Mouse (Mus musculus): Measurements from ENCODE around the gene Rce1.
"Not testable (repeated sequence)": the region's sequence is repeated elsewhere in the genome, so short reads cannot be mapped to it uniquely, and the experiment has no call there.

Rce1 gene

DNA sequence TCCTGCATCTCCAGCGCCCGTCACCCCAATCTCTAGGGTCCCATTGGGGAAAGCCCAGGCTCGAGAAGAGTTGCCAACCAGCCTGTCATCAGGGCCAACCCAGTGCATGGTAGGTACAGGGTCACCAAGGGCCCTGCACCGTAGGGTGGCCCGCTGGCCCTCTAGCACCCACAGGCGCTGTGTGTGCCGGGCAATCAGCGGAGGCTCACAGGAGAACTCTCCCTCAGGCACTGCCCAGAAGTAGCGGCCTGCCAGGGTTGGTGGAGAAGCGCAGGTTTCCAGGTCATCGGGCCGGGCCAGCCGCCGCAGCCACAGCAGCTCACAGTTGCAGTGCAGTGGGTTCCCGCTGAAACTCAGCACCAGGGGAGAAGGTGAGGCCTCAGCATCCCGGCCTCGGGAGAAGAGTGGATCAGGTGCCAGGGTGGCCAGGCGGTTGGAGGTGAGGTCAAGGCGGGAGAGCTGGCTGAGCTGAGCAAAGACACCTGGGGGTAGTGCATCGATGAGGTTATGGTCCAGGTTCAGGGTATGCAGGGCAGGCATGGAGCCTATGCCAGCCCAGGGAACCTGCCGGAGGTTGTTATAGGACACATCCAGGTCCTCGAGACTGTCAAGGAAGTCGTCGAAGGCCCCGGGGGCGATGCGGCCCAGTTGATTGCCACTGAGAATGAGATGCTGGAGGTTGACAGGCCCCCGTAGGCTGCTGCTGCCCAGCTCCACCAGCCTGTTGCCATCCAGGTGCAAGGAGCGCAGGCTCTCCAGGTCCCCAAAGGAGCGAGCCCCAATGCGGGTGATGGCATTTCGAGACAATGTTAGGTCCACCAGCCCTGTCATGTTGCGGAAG lies 11.8 kb downstream of the Rce1 start:
- DNase-seq (ENCODE audit: low read depth) = no peak

DNA sequence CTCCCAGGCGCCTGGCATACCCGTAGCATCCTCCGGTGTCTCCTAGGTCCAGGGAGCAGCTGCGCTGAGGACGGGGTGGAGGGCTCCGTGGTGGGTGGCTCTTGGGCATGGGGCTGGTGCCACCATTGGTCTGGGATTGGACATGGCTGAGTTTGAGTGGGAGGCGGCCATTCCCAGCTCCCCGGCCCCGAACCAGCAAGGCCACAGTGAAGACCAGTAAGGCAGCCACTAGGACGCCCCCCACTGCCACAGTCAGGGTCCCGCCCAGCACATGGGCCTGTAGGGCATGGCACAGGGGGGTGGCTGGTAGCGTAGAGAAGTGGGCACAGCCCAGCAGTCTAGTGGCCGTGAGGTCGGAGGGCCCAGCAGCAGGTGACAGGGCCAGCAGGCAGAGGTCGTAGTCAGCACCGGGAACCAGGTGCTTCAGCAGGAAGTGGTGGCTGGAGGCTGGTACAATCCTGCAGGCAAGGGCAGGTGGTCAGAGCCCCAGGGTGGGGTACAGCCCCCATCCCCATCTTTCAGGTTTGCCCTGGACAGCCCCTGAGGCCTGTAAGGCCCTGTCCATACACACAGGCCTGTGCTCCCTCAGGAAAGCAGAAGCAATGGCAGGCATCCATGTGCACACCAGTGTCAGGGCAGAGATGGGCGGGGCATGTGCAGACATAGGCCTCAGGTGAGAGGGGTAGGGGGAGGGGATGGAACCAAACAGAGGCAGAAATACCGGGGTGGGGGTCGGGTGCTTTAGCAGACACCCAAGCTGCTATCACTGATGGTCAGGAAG lies 13.1 kb downstream of the Rce1 start:
- DNase-seq (ENCODE audit: low read depth) = no peak

DNA sequence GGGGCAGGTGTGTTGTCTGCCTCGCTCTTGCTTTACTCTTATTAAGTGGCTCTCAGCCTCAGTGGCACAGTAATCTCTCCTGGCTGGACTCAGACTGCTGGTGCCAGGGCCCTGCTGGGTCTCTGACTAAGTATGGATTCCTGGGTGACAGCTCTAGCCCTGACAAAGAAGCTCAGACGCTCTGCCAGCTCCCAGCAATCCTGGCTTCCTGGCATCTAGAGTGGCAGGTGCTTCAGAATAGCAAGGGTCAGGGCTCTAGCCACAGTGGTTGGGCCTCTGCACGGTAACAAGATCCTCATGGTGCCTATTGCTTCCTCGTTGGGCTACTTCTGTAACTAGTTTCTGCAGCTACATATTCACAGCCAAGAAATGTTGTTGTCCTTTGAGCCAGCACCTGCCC lies 15.3 kb downstream of the Rce1 start:
- DNase-seq (ENCODE audit: low read depth) = no peak

- no peak for DNase-seq (ENCODE audit: low read depth)
Observed at GRCm38 (mm10) chr19:4608511-4608910, 16.9 kb downstream of the Rce1 start.

- DNase-seq (ENCODE audit: low read depth) = no peak
Observed at GRCm38 (mm10) chr19:4607406-4607805, 18.0 kb downstream of the Rce1 start.

- no peak for DNase-seq (ENCODE audit: low read depth)
Observed at GRCm38 (mm10) chr19:4605654-4606053, 19.8 kb downstream of the Rce1 start.

- no peak for DNase-seq (ENCODE audit: low read depth)
Observed at GRCm38 (mm10) chr19:4603801-4604723, 21.4 kb downstream of the Rce1 start.

DNA sequence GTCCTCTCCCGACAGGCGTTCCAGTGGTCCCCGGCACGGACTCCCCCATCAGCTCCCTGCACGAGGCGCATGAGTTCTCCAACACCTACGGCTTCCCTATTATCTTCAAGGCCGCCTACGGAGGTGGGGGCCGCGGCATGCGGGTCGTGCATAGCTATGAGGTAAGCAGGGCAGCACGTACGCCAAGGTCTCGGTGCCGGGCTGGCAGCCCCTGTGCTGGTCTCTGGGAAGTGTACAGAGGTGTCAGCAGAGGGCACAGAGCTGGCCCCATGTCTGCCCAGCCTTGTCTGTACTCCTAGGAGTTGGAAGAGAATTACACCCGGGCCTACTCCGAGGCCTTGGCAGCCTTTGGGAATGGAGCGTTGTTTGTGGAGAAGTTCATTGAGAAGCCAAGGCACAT lies 23.0 kb downstream of the Rce1 start:
- no peak for DNase-seq (ENCODE audit: low read depth)

- DNase-seq (ENCODE audit: low read depth) = no peak
Observed at GRCm38 (mm10) chr19:4596071-4596470, 29.4 kb downstream of the Rce1 start.

GRCm38 (mm10) chr19:4593792-4594522 lies 31.5 kb downstream of the Rce1 start:
- DNase-seq (ENCODE audit: low read depth) = no peak

- DNase-seq (ENCODE audit: low read depth) = no peak
Observed at GRCm38 (mm10) chr19:4590025-4590424, 35.4 kb downstream of the Rce1 start.

GRCm38 (mm10) chr19:4589081-4589480 lies 36.4 kb downstream of the Rce1 start:
- no peak for DNase-seq (ENCODE audit: low read depth)

GRCm38 (mm10) chr19:4588430-4588829 lies 37.0 kb downstream of the Rce1 start:
- no peak for DNase-seq (ENCODE audit: low read depth)

GRCm38 (mm10) chr19:4587426-4587825 lies 38.0 kb downstream of the Rce1 start:
- no peak for DNase-seq (ENCODE audit: low read depth)

- DNase-seq (ENCODE audit: low read depth) = not testable (repeated sequence)
Observed at GRCm38 (mm10) chr19:4586783-4587182, 38.7 kb downstream of the Rce1 start.

DNA sequence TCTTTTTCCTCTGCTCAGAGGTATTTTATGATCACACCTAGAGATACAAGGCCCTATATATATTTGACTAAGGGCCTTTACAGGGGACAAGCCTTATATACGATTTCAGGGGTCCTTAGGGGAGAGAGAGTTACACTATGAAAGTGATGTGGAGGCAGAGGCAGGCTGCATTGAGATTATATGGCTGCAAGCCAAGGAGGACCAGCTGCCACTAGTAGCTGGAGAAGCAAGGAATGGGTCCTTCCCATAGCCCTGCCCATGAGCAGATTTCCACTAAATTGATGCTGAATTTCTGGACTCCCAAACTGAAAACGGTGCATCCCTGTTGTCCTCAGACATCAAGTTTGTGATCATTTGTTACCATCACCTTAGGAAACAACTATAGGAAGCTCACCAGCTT lies 41.6 kb downstream of the Rce1 start:
- no peak for DNase-seq (ENCODE audit: low read depth)

- no peak for DNase-seq (ENCODE audit: low read depth)
Observed at GRCm38 (mm10) chr19:4579296-4579695, 46.1 kb downstream of the Rce1 start.

DNA sequence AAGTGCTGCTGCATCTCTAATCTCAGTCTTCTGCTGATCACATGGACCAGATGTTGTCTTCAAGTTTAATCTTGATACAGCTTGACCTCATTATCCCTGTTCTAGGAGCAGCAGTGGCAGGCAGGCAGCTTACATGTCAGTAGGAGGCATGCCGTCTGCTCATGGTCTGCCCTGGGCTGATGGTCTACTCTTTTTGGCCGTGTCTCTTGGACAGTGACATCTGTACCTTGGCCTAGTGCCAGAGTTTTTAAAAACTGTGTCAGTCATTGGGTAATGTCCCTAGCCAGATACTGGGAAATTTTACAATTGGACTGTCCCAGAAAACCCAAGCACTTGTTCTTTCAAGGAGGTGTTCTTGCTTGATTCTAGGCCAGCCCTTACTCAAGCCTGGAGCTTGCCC lies 46.6 kb downstream of the Rce1 start:
- DNase-seq (ENCODE audit: low read depth) = no peak

GRCm38 (mm10) chr19:4573241-4573640 lies 52.2 kb downstream of the Rce1 start:
- DNase-seq (ENCODE audit: low read depth) = no peak

Measured in fibroblast of lung, adult 2 months (primary cell).